In genomic region chr11:44238598-44238997, GRCm38 (mm10) we compare ENCODE assay signal across 13 mouse cellular contexts.
A peak's percentile ranks its signal among the peaks of the same experiment; 100 is the strongest.
DNase-seq lines count a peak whose midpoint lies in the region; ATAC-seq lines count a peak whose summit lies in the region.
"Had no signal": no experiment of that assay in that cellular context is flagged by ENCODE, and none has a peak within 500 bp of the region (broad histone marks: within the 10 kb centered on the region; RNA-seq: fewer than 3 reads in every experiment).

No protein-coding gene starts in this region.

- no peaks in the 10 kb centered on the region for H3K4me1 ChIP-seq in kidney, embryonic 15.5 days
- no peaks in the 10 kb centered on the region for H3K4me1 ChIP-seq in liver, embryonic 12.5 days

- no peak overlapping the region for H3K4me3 ChIP-seq in kidney, embryonic 15.5 days (replicated peaks)
- no peak overlapping the region for H3K4me3 ChIP-seq in liver, embryonic 12.5 days

- no peak overlapping the region for H3K4me2 ChIP-seq in kidney, embryonic 15.5 days
- no peak overlapping the region for H3K4me2 ChIP-seq in liver, embryonic 12.5 days
- H3K4me2 ChIP-seq: liver, embryonic 11.5 days had no signal

- intact Hi-C loops in heart, postnatal 25 days (cut with DNase I), result no loop called here

- no peak overlapping the region for H3K9ac ChIP-seq in kidney, embryonic 15.5 days
- H3K9ac ChIP-seq in liver, embryonic 12.5 days, result no peak overlapping the region

- no peaks in the 10 kb centered on the region for H3K36me3 ChIP-seq in kidney, embryonic 15.5 days
- H3K36me3 ChIP-seq in liver, embryonic 12.5 days, result no peaks in the 10 kb centered on the region

- DNase-seq in adrenal gland, adult (ENCODE audit: inconsistent age in 2 of 2, low spot score in 1 of 2), result peak; percentile 55 to 73
- no peak for DNase-seq in adrenal gland, adult 18-20 months (ENCODE audit: low spot score in 2 of 2)
- DNase-seq in kidney, postnatal 10 days, result no peak
- peak; percentile 7 for DNase-seq in retina, embryonic 14.5 days (ENCODE audit: low spot score)
- no peak for DNase-seq in retina, postnatal 1 day
- peak; percentile 6 for DNase-seq in heart, postnatal 25 days (ENCODE audit: low spot score)
- DNase-seq: gastrocnemius, postnatal 10 days; kidney, postnatal 25 days; thymus, postnatal 4 days had no signal

- 53% methylated on average over 8 of the region's 8 CpGs for WGBS in kidney, embryonic 15.5 days
- 71% methylated on average over 8 of the region's 8 CpGs for WGBS in liver, embryonic 12.5 days (ENCODE audit: insufficient replicate concordance)

- peak; percentile 88 for ATAC-seq in kidney, embryonic 15.5 days (replicated peaks; ENCODE audit: low FRiP score)
- ATAC-seq in liver, embryonic 12.5 days, result no peak

- H3K27me3 ChIP-seq in kidney, embryonic 15.5 days, result no peaks in the 10 kb centered on the region
- no peaks in the 10 kb centered on the region for H3K27me3 ChIP-seq in liver, embryonic 12.5 days (replicated peaks)

- no peak overlapping the region for H3K27ac ChIP-seq in kidney, embryonic 15.5 days
- no peak overlapping the region for H3K27ac ChIP-seq in liver, embryonic 12.5 days
- H3K27ac ChIP-seq: stomach, postnatal 0 days had no signal

- H3K9me3 ChIP-seq in kidney, embryonic 15.5 days (replicated peaks), result no peaks in the 10 kb centered on the region
- H3K9me3 ChIP-seq in liver, embryonic 12.5 days (replicated peaks), result no peaks in the 10 kb centered on the region

Comparison
In these comparisons a context has a peak if more than half of its experiments do, and no peak if none do; other contexts are left out.
1. DNase-seq: peak in adrenal gland, adult (2 of 2), retina, embryonic 14.5 days (single experiment) and heart, postnatal 25 days (single experiment); none in adrenal gland, adult 18-20 months (0 of 2), kidney, postnatal 10 days (single experiment) and retina, postnatal 1 day (single experiment).